Mouse (Mus musculus): ENCODE results near the gene Immp2l. TPM values are rescaled to one million over a fixed set of nuclear protein-coding genes. Genes with fewer than 3 reads are reported as not detected.
"Not testable (repeated sequence)": the region's sequence is repeated elsewhere in the genome, so short reads cannot be mapped to it uniquely, and the experiment has no call there.

Gene Immp2l
- 5.9 and 8.0 TPM in 2 replicates for polyA plus RNA-seq (2016; fragmentation: Nextera tagmentation; extraction: Ambion mirVana)

DNA sequence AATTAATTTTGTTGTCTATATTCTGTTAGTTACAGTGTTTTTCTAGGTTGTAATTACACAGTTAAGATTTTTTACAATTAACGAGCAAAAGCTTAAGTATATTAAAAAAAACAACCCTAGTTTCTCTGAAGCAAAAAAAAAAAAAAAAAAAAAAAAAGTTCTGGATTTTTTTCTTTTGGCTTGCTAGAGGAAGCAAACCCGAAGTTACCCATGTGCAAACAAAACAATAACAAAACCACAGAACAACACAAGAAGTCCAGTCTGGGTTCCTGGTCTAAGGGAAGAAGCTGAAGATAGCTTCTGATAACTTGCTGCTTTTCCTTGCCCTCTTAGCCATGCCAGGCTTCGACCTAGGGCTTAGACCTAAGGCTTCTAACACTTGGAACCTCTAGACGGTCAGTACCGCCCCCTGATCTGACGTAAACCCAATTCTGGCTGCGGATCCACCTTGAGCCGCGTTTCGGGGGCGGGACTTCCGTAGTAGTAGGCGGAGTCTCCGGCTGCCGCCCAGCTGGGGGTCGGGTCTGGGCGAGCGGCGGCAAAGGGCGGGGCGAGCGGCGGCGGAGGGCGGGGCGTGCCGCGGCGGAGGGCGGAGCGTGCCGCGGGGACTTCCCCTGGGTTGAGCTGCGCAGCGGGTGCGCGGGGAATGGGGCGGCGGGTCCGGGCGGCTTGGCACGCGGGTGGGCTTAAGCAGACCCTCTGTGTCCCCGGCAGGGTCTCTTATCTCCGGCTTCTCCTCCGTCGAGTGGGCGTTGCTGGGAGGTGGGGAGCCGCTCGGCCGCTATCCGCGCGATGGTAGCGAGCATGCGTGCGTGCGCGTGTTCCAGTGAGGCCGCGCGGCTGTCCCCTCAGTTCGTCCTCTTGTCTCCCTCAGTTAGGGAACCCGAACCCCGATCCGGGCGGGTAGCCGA lies at the start of gene Immp2l:
Immp2l (plus strand) TSS at position 580 of the 911 bp plus-strand sequence.
- ATAC-seq (ENCODE audit: low FRiP score) = peak; percentile 96
- Histone ChIP-seq H3K27ac (0 out of 2 replicates have a peak within 1 kb of the TSS, but pooled peaks have one; percentile 46), H3K4me3 (replicated peaks) (peak within 1 kb of the TSS; percentile 68), H3K36me3 (replicated peaks) (no peaks in the 10 kb centered on the region), H3K4me2 (peak within 1 kb of the TSS; percentile 61), H3K4me1 (no peaks in the 10 kb centered on the region), H3K9me3 (0 out of 2 replicates have a peak, but pooled peaks cover 2% of the 10 kb centered on the region), H3K27me3 (no peaks in the 10 kb centered on the region), H3K9ac (peak within 1 kb of the TSS; percentile 75)
- WGBS = 3% methylated on average over 58 of the region's 68 CpGs

DNA sequence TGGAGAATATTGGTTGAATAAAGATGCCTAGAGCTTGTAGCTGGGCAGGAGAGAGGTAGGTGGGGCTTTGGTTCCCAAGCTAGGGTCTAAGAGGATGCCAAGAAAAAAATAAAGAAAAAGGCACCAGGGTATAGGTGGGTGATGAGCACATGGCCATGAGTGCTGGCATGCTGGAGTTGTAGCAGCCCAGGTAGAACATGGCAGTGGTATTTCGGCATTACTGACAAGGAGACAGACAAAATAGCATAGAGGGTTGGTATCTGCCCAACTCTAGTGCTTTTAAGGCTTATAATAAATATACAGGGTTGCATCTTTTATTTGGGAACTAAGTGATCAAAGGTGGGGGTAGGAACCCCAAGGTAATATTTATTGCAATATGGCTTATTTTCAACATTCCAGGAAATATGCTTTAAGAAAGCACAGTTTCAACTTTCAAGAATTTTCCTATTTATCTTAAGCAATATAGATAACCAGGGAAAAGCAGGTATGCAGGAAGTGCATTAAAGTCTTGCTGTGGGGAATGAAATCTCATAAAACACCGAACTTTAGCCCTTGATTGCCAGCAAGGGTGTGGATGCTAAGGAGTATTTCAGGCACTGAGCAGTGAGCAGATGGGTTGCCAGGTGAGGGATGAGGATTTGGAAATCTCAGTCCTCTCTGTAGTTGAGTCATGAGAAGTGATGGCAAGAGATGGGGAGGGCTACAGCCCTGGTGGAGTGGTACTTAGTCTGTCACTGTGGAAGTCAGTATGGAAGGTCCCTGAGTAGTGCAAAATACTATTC lies 45.0 kb upstream of the Immp2l start:
- Histone ChIP-seq H3K9me3 (no peaks in the 10 kb centered on the region), H3K4me3 (replicated peaks) (no peak overlapping the region), H3K27ac (no peak overlapping the region), H3K36me3 (replicated peaks) (no peaks in the 10 kb centered on the region), H3K4me1 (no peaks in the 10 kb centered on the region), H3K4me2 (no peak overlapping the region), H3K9ac (no peak overlapping the region), H3K27me3 (no peaks in the 10 kb centered on the region)
- 96% methylated on average over 2 of the region's 2 CpGs for WGBS
- ATAC-seq (ENCODE audit: low FRiP score) = no peak

DNA sequence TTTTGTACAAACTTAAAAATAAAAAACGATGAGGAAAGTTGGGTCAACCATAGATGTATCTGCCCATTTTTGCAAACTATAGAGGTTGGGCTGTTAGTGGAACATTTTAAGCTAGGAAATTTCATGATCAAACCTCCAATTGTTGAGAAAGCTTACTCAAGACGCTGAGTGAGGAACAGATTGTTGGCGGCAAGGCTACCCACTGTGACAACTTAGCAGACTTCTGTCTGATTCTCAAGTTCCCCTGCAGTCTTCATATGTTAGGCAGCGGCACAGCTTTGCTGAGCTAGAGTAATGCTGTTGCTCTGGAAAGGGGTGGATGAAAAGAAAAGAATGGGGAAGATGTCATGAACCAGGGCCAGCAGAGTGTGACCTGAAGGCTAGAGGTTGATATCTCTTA lies 44.2 kb upstream of the Immp2l start:
- no peaks in the 10 kb centered on the region for H3K36me3 ChIP-seq (replicated peaks)
- ATAC-seq (ENCODE audit: low FRiP score) = no peak
- H3K4me1 ChIP-seq = peaks cover under 1% of the 10 kb centered on the region; the same call in 1 of the 2 replicates
- H3K4me2 ChIP-seq = no peak overlapping the region
- WGBS = 81% methylated on average over 4 of the region's 4 CpGs
- no peaks in the 10 kb centered on the region for H3K27me3 ChIP-seq
- H3K4me3 ChIP-seq (replicated peaks) = no peak overlapping the region
- H3K9me3 ChIP-seq = no peaks in the 10 kb centered on the region
- H3K27ac ChIP-seq = no peak overlapping the region
- no peak overlapping the region for H3K9ac ChIP-seq

DNA sequence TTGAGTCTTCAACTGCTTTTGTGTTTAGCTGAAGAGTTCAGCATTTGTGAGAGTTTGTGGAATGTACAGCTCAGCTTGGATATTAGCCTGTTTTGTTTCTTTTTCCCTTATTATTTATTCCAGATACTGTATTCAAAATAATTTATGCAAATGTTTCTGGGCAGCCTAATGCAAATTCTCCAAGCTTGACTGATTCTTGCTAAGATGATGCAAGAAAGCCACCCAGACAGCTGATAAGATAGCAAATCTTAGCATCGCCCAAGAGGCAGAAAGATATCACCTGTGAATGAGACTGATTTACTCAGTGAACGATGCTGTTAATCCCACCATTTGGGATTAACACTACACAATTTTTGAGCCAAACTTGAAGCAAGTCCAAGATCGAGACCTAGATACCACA lies 43.7 kb upstream of the Immp2l start:
- WGBS = 85% methylated on average over 3 of the region's 3 CpGs

DNA sequence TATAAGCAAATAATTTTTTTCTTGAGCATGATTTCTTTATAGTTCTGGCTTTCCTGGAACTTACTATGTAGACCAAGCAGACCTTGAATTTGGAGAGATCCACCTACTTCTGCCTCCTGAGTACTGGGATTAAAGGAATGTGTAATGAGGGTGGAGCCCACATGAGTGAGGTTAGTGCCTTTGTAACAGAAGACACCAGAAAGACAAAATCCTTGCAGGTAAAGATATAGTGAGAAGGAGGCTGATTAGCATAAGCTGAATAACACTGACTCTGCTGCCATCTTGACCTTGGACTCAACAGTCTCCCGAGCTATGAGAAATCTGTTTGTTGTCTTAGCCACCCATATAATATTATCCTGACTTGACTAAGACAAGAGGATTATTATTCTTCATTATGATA lies 40.9 kb upstream of the Immp2l start:
- no peak overlapping the region for H3K4me3 ChIP-seq (replicated peaks)
- H3K4me1 ChIP-seq = peaks cover 5% of the 10 kb centered on the region; the same call in 1 of the 2 replicates
- no peak for ATAC-seq (ENCODE audit: low FRiP score)
- no peak overlapping the region for H3K9ac ChIP-seq
- H3K4me2 ChIP-seq = no peak overlapping the region
- 67% methylated on average over 1 of the region's 1 CpGs for WGBS
- no peaks in the 10 kb centered on the region for H3K36me3 ChIP-seq (replicated peaks)
- no peaks in the 10 kb centered on the region for H3K27me3 ChIP-seq
- H3K9me3 ChIP-seq = no peaks in the 10 kb centered on the region
- no peak overlapping the region for H3K27ac ChIP-seq

More for the DNA sequence above, 43.7 kb upstream of the Immp2l start:
- Histone ChIP-seq H3K27me3 (no peaks in the 10 kb centered on the region), H3K9me3 (no peaks in the 10 kb centered on the region), H3K27ac (no peak overlapping the region), H3K4me2 (no peak overlapping the region), H3K4me1 (peaks cover 5% of the 10 kb centered on the region; the same call in 1 of the 2 replicates), H3K9ac (no peak overlapping the region), H3K4me3 (replicated peaks) (no peak overlapping the region), H3K36me3 (replicated peaks) (no peaks in the 10 kb centered on the region)
- ATAC-seq (ENCODE audit: low FRiP score) = no peak

DNA sequence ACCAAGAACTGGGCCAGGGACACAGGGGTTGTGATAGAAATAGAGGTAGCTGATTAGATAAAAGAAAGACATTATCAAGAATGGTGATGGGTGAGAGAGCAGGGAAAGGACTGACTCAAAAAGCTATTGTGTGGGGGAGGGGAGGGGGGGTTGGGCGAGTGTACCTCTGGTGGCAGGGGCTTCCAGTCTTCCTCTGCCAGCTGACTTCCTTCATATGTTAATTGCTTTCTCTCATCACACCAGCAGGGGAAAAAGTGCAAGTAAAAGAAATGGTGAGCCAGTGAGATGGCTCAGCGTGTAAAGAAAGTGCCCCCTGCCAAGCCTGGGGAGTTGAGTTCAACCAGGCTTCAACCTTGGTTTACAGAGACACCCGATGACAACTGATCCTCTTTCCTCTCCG lies 39.2 kb upstream of the Immp2l start:
- Histone ChIP-seq H3K36me3 (replicated peaks) (no peaks in the 10 kb centered on the region), H3K9me3 (no peaks in the 10 kb centered on the region), H3K4me2 (no peak overlapping the region), H3K4me1 (peaks cover 5% of the 10 kb centered on the region; the same call in 1 of the 2 replicates), H3K4me3 (replicated peaks) (no peak overlapping the region), H3K27me3 (no peaks in the 10 kb centered on the region), H3K27ac (no peak overlapping the region), H3K9ac (no peak overlapping the region)
- no peak for ATAC-seq (ENCODE audit: low FRiP score)
- 16% methylated on average over 4 of the region's 4 CpGs for WGBS

DNA sequence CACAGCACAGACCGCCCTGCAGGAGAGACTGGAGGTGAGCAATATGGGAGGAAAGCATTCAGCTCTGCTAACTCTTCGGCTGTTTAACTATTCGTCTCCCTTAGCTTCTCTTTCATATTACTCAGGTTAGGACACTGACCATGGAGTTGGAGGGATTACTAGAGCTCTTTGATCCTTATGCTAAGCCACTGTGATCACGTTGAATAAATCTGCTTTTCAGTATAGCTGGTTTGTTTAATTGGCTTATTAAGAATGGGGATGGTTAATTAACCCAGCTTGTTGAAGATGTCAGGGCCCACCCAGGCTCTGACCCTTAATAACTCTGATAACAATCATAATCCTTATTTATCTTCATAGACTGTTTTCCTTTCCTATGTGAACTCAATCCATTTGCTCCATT lies 38.1 kb upstream of the Immp2l start:
- H3K4me2 ChIP-seq = no peak overlapping the region
- H3K4me1 ChIP-seq = peaks cover 5% of the 10 kb centered on the region; the same call in 1 of the 2 replicates
- 0 out of 2 replicates have a peak, but pooled peaks have one; percentile 30 for ATAC-seq (ENCODE audit: low FRiP score)
- H3K4me3 ChIP-seq (replicated peaks) = no peak overlapping the region
- 32% methylated on average over 4 of the region's 4 CpGs for WGBS
- H3K27me3 ChIP-seq = no peaks in the 10 kb centered on the region
- H3K36me3 ChIP-seq (replicated peaks) = no peaks in the 10 kb centered on the region
- no peak overlapping the region for H3K27ac ChIP-seq
- H3K9me3 ChIP-seq = no peaks in the 10 kb centered on the region
- no peak overlapping the region for H3K9ac ChIP-seq

DNA sequence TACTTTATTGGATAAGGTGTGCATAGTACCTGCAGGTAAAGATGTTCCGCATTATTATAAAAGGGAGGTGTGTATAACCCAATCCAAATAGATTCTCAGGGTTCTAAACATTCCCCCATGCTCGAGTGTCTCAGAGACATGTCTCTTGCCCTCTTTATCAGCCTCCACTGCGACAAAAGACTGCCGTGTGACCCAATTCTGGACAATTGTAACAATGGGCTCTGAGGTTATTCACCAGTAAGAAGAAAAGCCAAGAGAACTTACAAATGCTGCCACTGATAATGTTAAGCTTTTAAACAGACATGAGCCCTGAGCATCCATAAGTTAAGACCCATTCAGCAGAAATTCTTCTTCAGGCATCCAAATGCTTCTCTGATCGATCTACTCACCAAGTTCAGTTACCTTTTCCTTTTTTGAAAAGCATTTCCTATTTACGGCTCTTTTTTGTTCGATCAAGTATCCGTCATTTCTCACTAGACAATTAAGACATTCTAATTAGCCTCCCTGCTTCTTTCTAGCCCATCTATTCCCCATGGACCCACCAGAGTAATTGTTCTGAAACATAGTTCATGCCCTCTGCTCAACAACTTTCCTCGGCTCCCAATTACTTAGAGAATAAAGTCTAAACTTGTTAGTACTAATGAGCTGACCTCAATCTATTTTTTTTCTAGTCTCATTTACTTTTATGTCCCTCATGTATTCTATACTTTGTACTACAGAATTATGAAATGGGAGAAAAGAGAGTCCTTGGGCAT lies 35.4 kb upstream of the Immp2l start:
- 35% methylated on average over 9 of the region's 9 CpGs for WGBS
- H3K27ac ChIP-seq = no peak overlapping the region
- no peaks in the 10 kb centered on the region for H3K27me3 ChIP-seq
- no peak overlapping the region for H3K9ac ChIP-seq
- ATAC-seq (ENCODE audit: low FRiP score) = no peak
- H3K4me1 ChIP-seq = peaks cover 5% of the 10 kb centered on the region; the same call in 1 of the 2 replicates
- H3K4me2 ChIP-seq = no peak overlapping the region
- no peaks in the 10 kb centered on the region for H3K9me3 ChIP-seq
- no peak overlapping the region for H3K4me3 ChIP-seq (replicated peaks)
- H3K36me3 ChIP-seq (replicated peaks) = no peaks in the 10 kb centered on the region

DNA sequence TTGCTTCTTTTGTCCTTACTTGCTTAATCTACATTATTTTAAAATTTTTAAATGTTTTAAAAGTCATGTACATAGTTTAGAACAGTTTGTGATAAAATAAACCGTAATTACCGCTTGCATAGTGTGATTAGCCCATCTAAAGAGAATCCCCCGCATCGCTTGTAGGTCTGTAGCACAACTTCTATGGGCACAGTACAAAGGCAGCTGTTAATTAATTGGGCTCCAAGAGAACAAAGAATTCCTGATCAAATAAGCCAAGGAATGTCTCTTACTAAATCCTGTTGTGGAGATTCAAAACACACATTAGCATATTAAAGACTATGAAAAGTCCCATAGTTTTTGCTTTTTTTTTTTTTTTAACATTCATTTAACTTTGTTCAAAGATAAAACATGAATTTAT lies 32.2 kb upstream of the Immp2l start:
- no peak overlapping the region for H3K4me2 ChIP-seq
- peak; percentile 75; the same call in 1 of the 2 replicates for ATAC-seq (ENCODE audit: low FRiP score)

DNA sequence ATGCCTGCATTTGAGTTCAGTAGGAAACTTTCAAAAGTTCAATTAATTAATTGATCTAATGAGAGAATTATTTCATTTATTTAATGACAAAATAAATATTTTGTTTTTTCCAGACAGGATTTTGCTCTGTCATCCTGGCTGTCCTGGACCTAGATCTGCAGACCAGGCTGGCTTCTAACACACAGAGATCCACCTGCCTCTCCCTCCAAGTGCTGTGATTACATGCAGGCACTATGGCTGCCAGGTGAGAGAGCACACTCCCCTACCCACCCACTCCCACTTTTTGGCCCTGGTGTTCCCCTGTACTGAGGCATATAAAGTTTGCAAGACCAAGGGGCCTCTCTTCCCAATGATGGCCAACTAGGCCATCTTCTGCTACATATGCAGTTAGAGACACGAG lies 31.7 kb upstream of the Immp2l start:
- not testable (repeated sequence) for H3K4me3 ChIP-seq (replicated peaks); H3K27me3 ChIP-seq; H3K9ac ChIP-seq; H3K9me3 ChIP-seq; H3K4me1 ChIP-seq; H3K27ac ChIP-seq; H3K36me3 ChIP-seq (replicated peaks); H3K4me2 ChIP-seq
- ATAC-seq (ENCODE audit: low FRiP score) = peak; percentile 68; the same call in 1 of the 2 replicates
- WGBS = 65% methylated on average over 1 of the region's 1 CpGs

More for the DNA sequence above, 32.2 kb upstream of the Immp2l start:
- WGBS = 19% methylated on average over 4 of the region's 4 CpGs
- H3K27me3 ChIP-seq = no peaks in the 10 kb centered on the region
- H3K36me3 ChIP-seq (replicated peaks) = no peaks in the 10 kb centered on the region
- H3K4me1 ChIP-seq = no peaks in the 10 kb centered on the region
- H3K9me3 ChIP-seq = no peaks in the 10 kb centered on the region
- H3K4me3 ChIP-seq (replicated peaks) = no peak overlapping the region
- H3K27ac ChIP-seq = no peak overlapping the region
- no peak overlapping the region for H3K9ac ChIP-seq

DNA sequence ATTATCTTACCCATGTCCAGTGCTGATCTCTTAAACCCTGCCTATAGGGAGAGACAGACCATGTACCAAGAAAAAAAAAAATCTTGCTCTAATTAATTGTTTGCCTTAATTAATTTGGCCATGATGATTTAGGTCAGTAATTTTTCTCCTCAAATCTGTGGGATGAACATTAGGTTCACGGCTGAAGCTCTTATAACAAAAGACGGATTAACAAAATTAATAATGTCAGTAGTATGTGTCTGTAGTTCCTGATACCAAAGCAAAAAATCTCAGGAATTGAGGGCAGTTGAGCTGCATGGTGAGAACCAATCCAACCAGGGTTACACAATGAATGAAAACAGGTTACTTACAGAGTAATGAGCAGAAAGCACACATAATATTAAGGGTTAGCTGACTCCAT lies 29.0 kb upstream of the Immp2l start:
- Histone ChIP-seq H3K4me3 (replicated peaks) (no peak overlapping the region), H3K36me3 (replicated peaks) (no peaks in the 10 kb centered on the region), H3K4me2 (no peak overlapping the region), H3K27ac (no peak overlapping the region), H3K9ac (no peak overlapping the region), H3K9me3 (no peaks in the 10 kb centered on the region), H3K4me1 (no peaks in the 10 kb centered on the region), H3K27me3 (no peaks in the 10 kb centered on the region)
- no peak for ATAC-seq (ENCODE audit: low FRiP score)
- 51% methylated on average over 2 of the region's 2 CpGs for WGBS

All from forebrain, embryonic 12.5 days (tissue).